Mouse (Mus musculus): ENCODE results near the gene Ramp3.
A peak's percentile ranks its signal among the peaks of the same experiment; 100 is the strongest.
"Not testable (repeated sequence)": the region's sequence is repeated elsewhere in the genome, so short reads cannot be mapped to it uniquely, and the experiment has no call there.

Gene Ramp3

DNA sequence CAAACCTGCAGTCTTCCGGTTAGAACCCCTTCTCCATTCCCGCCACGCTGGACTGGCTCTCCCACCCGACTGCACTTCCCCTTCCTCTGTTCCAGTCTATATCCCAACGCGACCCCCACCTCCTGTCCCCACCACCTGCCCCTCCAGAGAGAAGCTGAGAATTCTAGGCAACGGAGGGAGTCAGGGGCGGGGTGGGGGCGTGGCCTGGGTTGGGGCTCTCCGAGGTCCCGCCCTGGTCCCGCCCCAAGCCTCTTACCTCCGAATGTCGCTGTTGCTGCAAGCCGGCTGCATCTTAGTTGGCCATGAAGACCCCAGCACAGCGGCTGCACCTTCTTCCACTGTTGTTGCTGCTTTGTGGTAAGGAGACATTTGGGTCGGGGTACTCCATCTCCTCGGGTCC lies at the start of gene Ramp3:
Gene Ramp3, plus strand, starts transcription at position 251 of the 400 bp plus-strand sequence.
- DNase-seq (ENCODE audit: low read depth, low spot score) = peak; percentile 49

- no peak for DNase-seq (ENCODE audit: low read depth, low spot score)
Measured at GRCm38 (mm10) chr11:6615250-6616205, 42.8 kb upstream of the Ramp3 start.

- no peak for DNase-seq (ENCODE audit: low read depth, low spot score)
Measured at GRCm38 (mm10) chr11:6623704-6624103, 34.6 kb upstream of the Ramp3 start.

DNA sequence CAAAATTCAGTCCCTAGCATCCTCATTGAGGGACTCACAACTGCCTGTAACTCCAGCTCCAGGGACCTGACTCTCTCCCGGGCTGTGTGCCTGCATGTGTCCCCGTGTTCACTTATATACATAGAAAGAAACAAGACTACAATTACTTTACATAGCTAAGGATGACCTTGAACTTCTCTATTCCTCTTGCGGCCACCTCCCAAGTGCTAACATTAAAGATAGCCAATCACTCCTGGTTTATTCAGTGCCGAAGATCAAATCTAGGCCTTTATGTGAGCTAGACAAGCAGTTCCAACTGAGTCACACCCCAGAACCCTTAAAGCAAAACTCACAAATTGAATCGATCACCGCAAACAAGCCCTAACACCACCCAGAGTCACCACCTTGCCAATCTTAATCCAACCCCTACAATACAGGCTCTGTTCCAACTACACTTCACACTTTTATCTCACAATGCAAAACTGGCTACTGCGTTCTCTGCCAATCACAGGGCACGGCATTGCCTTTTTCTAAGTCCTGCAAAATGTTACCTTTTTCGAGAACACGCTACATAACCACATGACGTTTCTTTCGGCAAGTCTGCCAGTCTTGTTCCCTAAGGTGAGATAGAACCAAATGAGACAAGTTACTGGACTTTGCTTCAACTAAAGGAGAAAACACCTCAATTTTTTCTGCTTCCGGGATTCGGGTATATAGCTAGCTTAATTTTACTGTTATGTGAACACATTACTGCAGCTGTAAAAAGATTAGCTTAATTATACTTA lies 33.5 kb upstream of the Ramp3 start:
- DNase-seq (ENCODE audit: low read depth, low spot score) = no peak

DNA sequence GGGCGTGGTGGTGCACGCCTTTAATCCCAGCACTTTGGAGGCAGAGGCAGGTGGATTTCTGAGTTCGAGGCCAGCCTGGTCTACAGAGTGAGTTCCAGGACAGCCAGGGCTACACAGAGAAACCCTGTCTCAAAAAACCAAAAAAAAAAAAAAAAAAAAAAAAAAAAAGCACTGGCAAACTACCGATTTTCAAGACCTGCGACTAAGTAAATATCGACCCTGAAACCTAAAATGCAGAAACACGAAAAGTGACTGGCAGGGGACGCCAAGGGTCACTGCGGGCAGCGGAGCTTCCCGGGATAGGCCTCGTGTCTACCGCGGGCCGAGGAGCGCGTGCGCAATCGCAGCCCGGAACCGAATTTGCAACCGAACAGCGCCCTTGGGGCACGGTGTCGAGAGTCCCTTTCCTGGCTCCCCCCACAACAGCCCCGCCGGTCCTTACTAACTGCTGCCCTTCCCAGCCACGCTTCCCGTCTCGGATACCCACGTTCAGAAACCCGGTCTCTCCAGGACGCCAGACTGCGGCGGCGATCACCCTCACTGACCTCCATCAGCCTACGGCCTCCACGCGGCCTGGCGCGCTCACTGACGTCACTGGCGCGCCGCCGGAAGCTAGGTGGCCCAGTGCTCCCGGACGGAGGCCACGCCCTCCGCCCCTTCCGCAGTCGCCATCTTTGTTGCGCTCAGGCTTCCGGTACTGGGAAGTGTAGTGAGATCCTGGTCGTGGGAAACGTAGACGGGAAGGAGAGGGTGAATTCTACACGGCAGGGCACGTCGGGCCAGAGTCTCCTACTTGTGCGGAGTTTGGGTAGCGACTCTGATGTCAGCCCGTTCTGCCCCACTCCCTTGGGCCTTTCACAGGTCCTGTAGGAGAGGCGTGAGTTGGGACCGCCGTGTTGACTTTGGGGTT lies 32.6 kb upstream of the Ramp3 start, which contains the start of gene Tbrg4:
Gene Tbrg4, minus strand, starts transcription at position 590 of the 910 bp plus-strand sequence.
- DNase-seq (ENCODE audit: low read depth, low spot score) = peak; percentile 90

- DNase-seq (ENCODE audit: low read depth, low spot score) = no peak
Measured at GRCm38 (mm10) chr11:6626388-6626772, 31.9 kb upstream of the Ramp3 start.

- DNase-seq (ENCODE audit: low read depth, low spot score) = no peak
Measured at GRCm38 (mm10) chr11:6627731-6628130, 30.6 kb upstream of the Ramp3 start.

DNA sequence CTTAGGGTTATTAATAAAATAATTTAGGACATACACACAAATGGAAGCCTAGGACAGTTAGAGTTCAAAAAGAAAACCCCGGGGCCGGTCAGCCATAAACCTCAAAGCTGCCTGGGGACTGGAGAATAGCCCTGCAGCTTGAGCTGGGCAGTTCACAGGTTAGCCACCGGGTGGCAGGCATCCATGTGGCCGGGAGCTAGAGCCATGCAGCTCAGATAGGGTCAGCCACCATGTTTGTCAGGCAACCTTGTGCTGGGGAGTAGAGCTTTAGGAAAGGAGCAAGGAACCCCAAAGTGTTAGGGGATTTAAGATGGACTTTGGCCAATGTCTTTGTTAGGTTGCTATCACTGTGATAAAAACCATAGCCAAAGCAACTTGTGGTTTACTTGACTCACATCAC lies 29.8 kb upstream of the Ramp3 start:
- no peak for DNase-seq (ENCODE audit: low read depth, low spot score)

- no peak for DNase-seq (ENCODE audit: low read depth, low spot score)
Measured at GRCm38 (mm10) chr11:6629655-6630054, 28.7 kb upstream of the Ramp3 start.

DNA sequence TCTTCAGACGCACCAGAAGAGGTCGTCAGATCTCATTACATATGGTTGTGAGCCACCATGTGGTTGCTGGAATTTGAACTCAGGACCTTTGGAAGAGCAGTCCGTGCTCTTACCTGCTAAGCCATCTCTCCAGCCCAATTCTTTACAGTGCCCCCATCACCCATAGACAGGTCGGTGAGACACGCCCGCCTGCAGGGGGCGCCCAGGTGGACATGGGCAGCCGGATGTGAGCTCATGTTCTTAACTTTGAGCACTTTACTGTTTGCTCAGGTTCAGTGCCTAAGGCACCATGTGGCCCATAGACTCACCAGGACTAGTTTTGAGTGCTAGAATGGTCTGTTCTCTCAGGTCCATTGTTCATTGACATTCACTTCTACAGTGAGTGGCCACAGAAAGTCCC lies 22.2 kb upstream of the Ramp3 start:
- no peak for DNase-seq (ENCODE audit: low read depth, low spot score)

DNA sequence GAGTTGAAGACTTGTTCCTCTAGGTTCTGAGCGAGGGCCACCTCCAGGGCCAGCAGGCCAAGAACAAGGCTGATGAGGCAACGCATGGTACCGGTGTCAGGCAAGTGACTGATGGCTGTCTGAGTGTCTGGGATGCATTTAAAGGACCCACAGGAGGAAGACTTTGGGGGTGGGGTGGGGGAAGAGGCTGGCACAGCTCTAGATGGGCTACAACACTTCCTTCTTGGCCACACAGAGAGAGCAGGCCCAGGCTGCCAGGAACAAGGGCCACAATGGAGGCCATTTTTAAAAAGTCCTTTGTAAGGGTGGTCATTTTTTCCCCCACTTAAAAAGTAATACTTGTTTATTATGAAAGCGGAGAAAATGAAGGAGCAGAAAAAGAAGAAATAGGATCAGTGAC lies 19.8 kb upstream of the Ramp3 start, which contains the start of gene Wap:
Gene Wap, minus strand, starts transcription at position 101 of the 400 bp plus-strand sequence.
- DNase-seq (ENCODE audit: low read depth, low spot score) = no peak

DNA sequence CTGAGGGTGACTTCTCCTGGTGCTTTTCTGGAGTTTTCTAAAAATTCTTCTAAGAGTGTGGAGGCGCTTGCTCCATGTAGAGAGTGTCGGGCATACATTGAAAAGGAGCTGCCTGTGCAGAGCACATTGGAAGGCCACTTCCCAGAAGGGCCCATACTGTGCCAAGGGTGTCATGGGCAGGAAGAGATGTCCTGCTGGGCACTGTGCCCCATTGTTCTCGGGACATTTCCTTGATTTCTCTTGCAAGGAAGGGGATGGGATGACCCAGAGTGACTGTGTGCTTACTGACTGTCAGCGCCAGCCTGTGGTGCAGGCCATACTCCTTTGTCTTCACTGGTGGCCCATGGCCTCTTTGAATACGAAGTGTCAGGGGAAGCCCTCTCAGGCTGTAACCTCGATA lies 19.2 kb upstream of the Ramp3 start:
- DNase-seq (ENCODE audit: low read depth, low spot score) = no peak

DNA sequence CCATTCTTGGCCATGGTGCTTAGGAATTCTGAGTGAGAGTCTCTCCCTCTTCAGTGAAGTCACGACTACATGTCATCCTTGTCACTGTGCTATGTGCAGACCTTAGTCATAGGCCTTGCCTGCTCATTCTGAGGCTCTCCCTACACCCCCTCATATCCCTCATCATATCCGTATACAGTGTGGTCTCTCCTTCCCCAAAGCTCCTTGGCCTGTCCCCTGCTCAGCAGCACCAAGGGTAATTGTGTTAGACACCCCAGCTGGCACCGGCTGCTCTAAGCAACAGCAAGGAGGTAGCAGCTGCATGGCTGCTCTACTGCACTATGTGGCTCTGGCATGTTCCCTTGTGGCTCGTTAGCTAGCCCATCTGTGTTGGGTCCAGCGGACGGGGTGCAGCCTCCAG lies 13.8 kb upstream of the Ramp3 start:
- no peak for DNase-seq (ENCODE audit: low read depth, low spot score)

DNA sequence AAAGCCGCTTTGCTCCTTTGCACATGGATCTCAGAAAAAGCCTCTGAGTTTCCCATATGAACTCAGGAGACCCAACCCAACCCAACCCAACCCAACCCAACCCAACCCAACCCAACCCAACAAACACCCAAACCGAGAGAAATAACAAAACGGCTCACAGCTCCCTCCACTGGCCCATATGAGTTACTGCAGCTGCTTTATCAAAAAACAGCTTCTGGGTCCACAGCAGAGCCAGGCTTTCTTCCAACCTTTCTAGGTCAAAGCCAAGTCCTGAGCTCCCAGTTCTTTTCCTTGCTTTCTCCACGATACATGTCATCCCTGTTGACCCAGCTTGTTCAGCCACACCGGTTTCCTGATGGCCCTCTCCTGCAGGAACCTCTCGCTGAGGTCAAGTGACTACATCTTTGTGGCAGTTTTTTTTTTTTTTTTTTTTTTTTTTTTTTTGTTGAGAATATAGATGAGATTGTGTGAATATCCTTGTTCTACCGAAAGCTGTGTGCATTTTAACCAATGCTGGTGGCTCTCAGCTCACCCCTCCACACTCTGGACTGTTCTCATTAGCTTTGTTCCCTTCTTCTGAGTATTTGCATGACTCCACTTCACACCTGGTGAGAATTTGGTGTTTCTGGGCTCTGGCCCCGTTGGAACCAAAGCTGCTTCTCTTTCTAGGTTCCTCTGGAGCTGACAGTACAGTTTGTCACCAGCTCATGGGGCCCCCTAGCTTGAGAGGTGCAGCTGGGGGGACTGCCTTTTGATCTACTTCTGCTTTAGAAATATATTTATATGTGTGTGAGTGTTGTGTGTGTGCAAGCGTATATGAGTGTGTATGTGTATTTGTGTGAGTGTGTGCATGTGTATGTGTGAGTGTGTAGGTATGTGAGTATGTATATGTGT lies 10.2 kb upstream of the Ramp3 start:
- no peak for DNase-seq (ENCODE audit: low read depth, low spot score)

GRCm38 (mm10) chr11:6650519-6650918 lies 7.8 kb upstream of the Ramp3 start:
- DNase-seq (ENCODE audit: low read depth, low spot score) = no peak

- DNase-seq (ENCODE audit: low read depth, low spot score) = not testable (repeated sequence)
Measured at GRCm38 (mm10) chr11:6652978-6653377, 5.3 kb upstream of the Ramp3 start.

- peak; percentile 89 for DNase-seq (ENCODE audit: low read depth, low spot score)
Measured at GRCm38 (mm10) chr11:6654903-6655302, 3.4 kb upstream of the Ramp3 start.

DNA sequence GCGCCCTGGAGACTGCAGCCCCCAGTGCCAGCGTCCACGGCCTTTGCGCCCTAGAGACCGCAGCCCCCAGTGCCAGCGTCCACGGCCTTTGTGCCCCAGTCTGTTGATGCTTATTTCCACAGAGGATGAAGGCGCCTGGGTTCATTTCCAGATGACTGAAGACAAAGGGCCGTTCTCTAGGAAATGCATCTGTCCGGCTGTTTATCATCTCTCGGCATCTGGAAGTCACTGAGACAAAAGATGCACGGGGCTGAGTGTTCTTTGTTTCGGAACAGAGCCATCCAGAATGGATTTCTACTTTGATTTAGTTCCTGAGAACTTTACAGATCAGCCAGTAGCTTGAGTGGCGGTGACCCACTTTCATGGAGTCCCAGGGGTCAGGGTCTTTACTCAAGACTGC lies 2.9 kb downstream of the Ramp3 start:
- no peak for DNase-seq (ENCODE audit: low read depth, low spot score)

GRCm38 (mm10) chr11:6666634-6667033 lies 8.3 kb downstream of the Ramp3 start:
- no peak for DNase-seq (ENCODE audit: low read depth, low spot score)

GRCm38 (mm10) chr11:6669041-6669440 lies 10.7 kb downstream of the Ramp3 start:
- no peak for DNase-seq (ENCODE audit: low read depth, low spot score)

Measured in retina, postnatal 7 days (tissue).